Mouse (Mus musculus): ENCODE results near the gene Cat. TPM values are rescaled to one million over a fixed set of nuclear protein-coding genes. Genes with fewer than 3 reads are reported as not detected.

Gene Cat
- total RNA-seq, 1 experiment from 2014 or later: 44.3 TPM

GRCm38 (mm10) chr2:103480240-103480639 lies 4.7 kb downstream of the Cat start:
- peak; percentile 23; the same call in 1 of the 2 replicates for ATAC-seq (replicated peaks; ENCODE audit: low read depth, poor library complexity, severe bottlenecking)

GRCm38 (mm10) chr2:103478326-103478725 lies 6.6 kb downstream of the Cat start:
- no peak for ATAC-seq (replicated peaks; ENCODE audit: low read depth, poor library complexity, severe bottlenecking)

GRCm38 (mm10) chr2:103477456-103477855 lies 7.5 kb downstream of the Cat start:
- ATAC-seq (replicated peaks; ENCODE audit: low read depth, poor library complexity, severe bottlenecking): no peak

- no peak for ATAC-seq (replicated peaks; ENCODE audit: low read depth, poor library complexity, severe bottlenecking)
Observed at GRCm38 (mm10) chr2:103476657-103477056, 8.3 kb downstream of the Cat start.

GRCm38 (mm10) chr2:103476180-103476579 lies 8.8 kb downstream of the Cat start:
- no peak for ATAC-seq (replicated peaks; ENCODE audit: low read depth, poor library complexity, severe bottlenecking)

GRCm38 (mm10) chr2:103473362-103473761 lies 11.6 kb downstream of the Cat start:
- ATAC-seq (replicated peaks; ENCODE audit: low read depth, poor library complexity, severe bottlenecking): no peak

GRCm38 (mm10) chr2:103466984-103467588 lies 17.9 kb downstream of the Cat start:
- ATAC-seq (replicated peaks; ENCODE audit: low read depth, poor library complexity, severe bottlenecking): no peak

GRCm38 (mm10) chr2:103466272-103466671 lies 18.7 kb downstream of the Cat start:
- no peak for ATAC-seq (replicated peaks; ENCODE audit: low read depth, poor library complexity, severe bottlenecking)

- no peak for ATAC-seq (replicated peaks; ENCODE audit: low read depth, poor library complexity, severe bottlenecking)
Observed at GRCm38 (mm10) chr2:103465429-103465828, 19.5 kb downstream of the Cat start.

GRCm38 (mm10) chr2:103464524-103464923 lies 20.4 kb downstream of the Cat start:
- ATAC-seq (replicated peaks; ENCODE audit: low read depth, poor library complexity, severe bottlenecking): no peak

GRCm38 (mm10) chr2:103462746-103463145 lies 22.2 kb downstream of the Cat start:
- no peak for ATAC-seq (replicated peaks; ENCODE audit: low read depth, poor library complexity, severe bottlenecking)

- ATAC-seq (replicated peaks; ENCODE audit: low read depth, poor library complexity, severe bottlenecking): no peak
Observed at GRCm38 (mm10) chr2:103461743-103462142, 23.2 kb downstream of the Cat start.

GRCm38 (mm10) chr2:103461210-103461609 lies 23.8 kb downstream of the Cat start:
- ATAC-seq (replicated peaks; ENCODE audit: low read depth, poor library complexity, severe bottlenecking): no peak

- ATAC-seq (replicated peaks; ENCODE audit: low read depth, poor library complexity, severe bottlenecking): peak; percentile 73
Observed at GRCm38 (mm10) chr2:103459069-103459468, 25.9 kb downstream of the Cat start.

- ATAC-seq (replicated peaks; ENCODE audit: low read depth, poor library complexity, severe bottlenecking): no peak
Observed at GRCm38 (mm10) chr2:103457628-103458027, 27.3 kb downstream of the Cat start.

GRCm38 (mm10) chr2:103457048-103457447 lies 27.9 kb downstream of the Cat start:
- no peak for ATAC-seq (replicated peaks; ENCODE audit: low read depth, poor library complexity, severe bottlenecking)

GRCm38 (mm10) chr2:103456646-103457045 lies 28.3 kb downstream of the Cat start:
- peak; percentile 88 for ATAC-seq (replicated peaks; ENCODE audit: low read depth, poor library complexity, severe bottlenecking)

- ATAC-seq (replicated peaks; ENCODE audit: low read depth, poor library complexity, severe bottlenecking): no peak
Observed at GRCm38 (mm10) chr2:103455748-103456147, 29.2 kb downstream of the Cat start.

- no peak for ATAC-seq (replicated peaks; ENCODE audit: low read depth, poor library complexity, severe bottlenecking)
Observed at GRCm38 (mm10) chr2:103452550-103452949, 32.4 kb downstream of the Cat start.

- no peak for ATAC-seq (replicated peaks; ENCODE audit: low read depth, poor library complexity, severe bottlenecking)
Observed at GRCm38 (mm10) chr2:103450267-103450666, 34.7 kb downstream of the Cat start.

- no peak for ATAC-seq (replicated peaks; ENCODE audit: low read depth, poor library complexity, severe bottlenecking)
Observed at GRCm38 (mm10) chr2:103449813-103450212, 35.1 kb downstream of the Cat start.

GRCm38 (mm10) chr2:103448947-103449560 lies 35.9 kb downstream of the Cat start:
- ATAC-seq (replicated peaks; ENCODE audit: low read depth, poor library complexity, severe bottlenecking): peak; percentile 30; the same call in 1 of the 2 replicates

Data from common myeloid progenitor, adult 5-6 weeks (primary cell).